Mouse (Mus musculus): ENCODE data around the gene Pde4b. TPM values are rescaled to one million over a fixed set of nuclear protein-coding genes. Genes with fewer than 3 reads are reported as not detected.

Pde4b gene
- polyA plus RNA-seq, 1 experiment from 2014 or later = 6.8 TPM

DNA sequence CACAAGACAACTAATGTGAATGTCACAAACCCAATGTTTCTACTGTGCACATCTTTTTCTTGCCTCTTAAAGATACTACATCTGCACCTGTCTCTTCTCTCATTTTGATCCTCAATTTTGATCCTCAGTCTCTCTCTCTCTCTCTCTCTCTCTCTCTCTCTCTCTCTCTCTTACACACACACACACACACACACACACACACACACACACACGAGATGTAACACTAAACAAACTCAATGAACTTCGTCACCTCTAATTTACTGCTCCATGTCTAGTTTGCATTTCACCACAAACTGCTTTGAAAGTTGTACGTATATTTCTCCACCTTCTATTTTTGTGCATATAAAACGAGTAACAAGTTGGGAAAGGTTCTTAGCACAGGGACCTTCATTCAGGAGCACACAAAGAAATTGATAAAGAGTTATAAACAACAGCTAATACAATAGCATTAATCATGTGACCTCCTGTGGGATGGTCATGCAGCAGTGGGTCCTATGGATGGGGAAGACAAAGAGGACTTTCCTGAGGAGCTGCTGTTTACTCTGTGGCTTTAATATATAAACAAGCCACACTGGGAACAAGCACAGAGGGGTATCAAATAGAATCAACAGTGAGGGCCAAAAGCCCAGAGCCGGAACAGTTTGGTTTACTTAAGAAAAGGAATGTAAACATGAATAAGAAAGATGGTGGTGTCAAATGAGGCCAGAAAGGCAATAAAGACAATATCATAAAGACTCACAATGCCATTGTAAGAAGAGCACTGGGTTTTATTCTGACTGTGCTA, 372.1 kb downstream of the Pde4b start:
- no peaks in the 10 kb centered on the region for H3K9me3 ChIP-seq (ENCODE audit: control insufficient read depth, low read length)
- no peak for DNase-seq (ENCODE audit: low spot score)
- H3K36me3 ChIP-seq (ENCODE audit: control insufficient read depth, insufficient read depth, low read length) = no peaks in the 10 kb centered on the region
- no peak for ATAC-seq (ENCODE audit: insufficient number of reproducible peaks, low FRiP score, low TSS enrichment, low read depth)
- 57% methylated on average over 5 of the region's 5 CpGs for WGBS
- H3K4me2 ChIP-seq (ENCODE audit: low read depth, severe bottlenecking) = no peak overlapping the region
- no peak overlapping the region for H3K9ac ChIP-seq (ENCODE audit: low read length)
- no peaks in the 10 kb centered on the region for H3K4me1 ChIP-seq (ENCODE audit: control insufficient read depth, insufficient read depth, low read length)
- no peak overlapping the region for H3K4me3 ChIP-seq (ENCODE audit: low read depth, low read length)
- H3K27me3 ChIP-seq (ENCODE audit: control insufficient read depth, insufficient read depth, low read length) = no peaks in the 10 kb centered on the region
- no peak overlapping the region for H3K27ac ChIP-seq (replicated peaks; ENCODE audit: low read depth, low read length)

DNA sequence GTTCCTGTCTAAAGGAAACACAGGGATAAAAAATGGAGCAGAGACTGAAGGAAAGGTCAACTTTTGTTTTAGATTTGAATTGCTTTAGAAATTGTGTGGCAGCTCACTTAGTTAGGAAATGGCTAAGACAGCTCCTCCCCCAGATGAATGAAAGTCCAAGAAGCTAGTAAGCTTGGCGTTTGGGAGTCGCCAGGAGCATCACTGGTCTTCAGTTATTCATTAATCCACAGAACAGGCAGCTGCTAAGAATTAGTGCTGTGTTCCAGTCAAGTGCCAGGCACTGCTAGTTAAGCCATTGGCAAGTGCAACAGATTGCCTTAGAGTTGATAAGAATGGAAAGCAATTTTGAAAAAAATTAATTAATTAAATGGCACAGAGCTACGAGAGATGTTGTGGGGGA, 390.8 kb downstream of the Pde4b start:
- ATAC-seq (ENCODE audit: insufficient number of reproducible peaks, low FRiP score, low TSS enrichment, low read depth) = no peak
- no peaks in the 10 kb centered on the region for H3K9me3 ChIP-seq (ENCODE audit: control insufficient read depth, low read length)
- H3K27me3 ChIP-seq (ENCODE audit: control insufficient read depth, insufficient read depth, low read length) = no peaks in the 10 kb centered on the region
- no peak for DNase-seq (ENCODE audit: low spot score)
- H3K4me1 ChIP-seq (ENCODE audit: control insufficient read depth, insufficient read depth, low read length) = no peaks in the 10 kb centered on the region
- no peaks in the 10 kb centered on the region for H3K36me3 ChIP-seq (ENCODE audit: control insufficient read depth, insufficient read depth, low read length)
- WGBS = 53% methylated on average over 3 of the region's 3 CpGs
- H3K4me2 ChIP-seq (ENCODE audit: low read depth, severe bottlenecking) = no peak overlapping the region
- no peak overlapping the region for H3K4me3 ChIP-seq (ENCODE audit: low read depth, low read length)
- no peak overlapping the region for H3K27ac ChIP-seq (replicated peaks; ENCODE audit: low read depth, low read length)
- no peak overlapping the region for H3K9ac ChIP-seq (ENCODE audit: low read length)

GRCm38 (mm10) chr4:102478860-102479259, 391.5 kb downstream of the Pde4b start:
- WGBS = 86% methylated on average over 7 of the region's 7 CpGs
- no peaks in the 10 kb centered on the region for H3K9me3 ChIP-seq (ENCODE audit: control insufficient read depth, low read length)

DNA sequence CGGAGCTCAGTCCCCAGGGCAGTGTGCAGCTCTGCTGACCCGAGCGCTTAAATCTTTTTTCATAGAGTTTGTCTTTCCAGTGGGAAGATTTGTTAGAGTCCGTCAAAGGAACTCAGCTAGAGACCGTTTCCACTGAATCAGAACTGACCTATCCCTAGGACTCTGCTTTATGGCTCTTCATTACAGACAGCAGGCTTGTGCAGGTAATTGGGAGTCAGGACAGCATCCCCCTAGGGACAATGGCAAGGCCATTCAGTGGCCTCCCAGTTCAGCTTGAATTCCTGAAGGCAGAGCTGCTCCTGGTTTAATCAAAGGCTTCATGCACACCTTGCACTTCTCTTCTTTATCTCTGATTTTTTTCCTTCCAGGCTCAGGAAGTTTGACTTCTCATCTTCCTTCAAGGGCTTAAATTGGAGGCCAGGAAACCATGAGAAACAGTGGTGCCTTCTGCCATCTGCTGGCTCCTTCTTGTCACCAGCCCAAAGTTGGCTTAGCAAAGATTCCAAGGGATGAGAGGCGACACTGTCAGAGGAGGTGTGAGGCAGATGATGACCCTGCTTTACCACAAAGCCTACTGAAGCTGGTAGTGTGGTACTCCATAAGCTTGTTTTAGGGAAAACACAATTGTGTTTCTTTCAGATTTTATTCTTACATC, 393.6 kb downstream of the Pde4b start:
- Histone ChIP-seq H3K9ac (ENCODE audit: low read length) (no peak overlapping the region), H3K27ac (replicated peaks; ENCODE audit: low read depth, low read length) (no peak overlapping the region), H3K4me3 (ENCODE audit: low read depth, low read length) (no peak overlapping the region), H3K4me2 (ENCODE audit: low read depth, severe bottlenecking) (no peak overlapping the region), H3K9me3 (ENCODE audit: control insufficient read depth, low read length) (no peaks in the 10 kb centered on the region), H3K4me1 (ENCODE audit: control insufficient read depth, insufficient read depth, low read length) (no peaks in the 10 kb centered on the region), H3K27me3 (ENCODE audit: control insufficient read depth, insufficient read depth, low read length) (no peaks in the 10 kb centered on the region), H3K36me3 (ENCODE audit: control insufficient read depth, insufficient read depth, low read length) (no peaks in the 10 kb centered on the region)
- DNase-seq (ENCODE audit: low spot score) = no peak
- ATAC-seq (ENCODE audit: insufficient number of reproducible peaks, low FRiP score, low TSS enrichment, low read depth) = no peak
- 64% methylated on average over 6 of the region's 6 CpGs for WGBS

More at GRCm38 (mm10) chr4:102478860-102479259, 391.5 kb downstream of the Pde4b start:
- ATAC-seq (ENCODE audit: insufficient number of reproducible peaks, low FRiP score, low TSS enrichment, low read depth) (no peak), DNase-seq (ENCODE audit: low spot score) (no peak)
- no peak overlapping the region for H3K9ac ChIP-seq (ENCODE audit: low read length)
- H3K36me3 ChIP-seq (ENCODE audit: control insufficient read depth, insufficient read depth, low read length) = no peaks in the 10 kb centered on the region
- no peak overlapping the region for H3K27ac ChIP-seq (replicated peaks; ENCODE audit: low read depth, low read length)
- H3K4me2 ChIP-seq (ENCODE audit: low read depth, severe bottlenecking) = no peak overlapping the region
- H3K27me3 ChIP-seq (ENCODE audit: control insufficient read depth, insufficient read depth, low read length) = no peaks in the 10 kb centered on the region
- H3K4me3 ChIP-seq (ENCODE audit: low read depth, low read length) = no peak overlapping the region
- H3K4me1 ChIP-seq (ENCODE audit: control insufficient read depth, insufficient read depth, low read length) = no peaks in the 10 kb centered on the region

DNA sequence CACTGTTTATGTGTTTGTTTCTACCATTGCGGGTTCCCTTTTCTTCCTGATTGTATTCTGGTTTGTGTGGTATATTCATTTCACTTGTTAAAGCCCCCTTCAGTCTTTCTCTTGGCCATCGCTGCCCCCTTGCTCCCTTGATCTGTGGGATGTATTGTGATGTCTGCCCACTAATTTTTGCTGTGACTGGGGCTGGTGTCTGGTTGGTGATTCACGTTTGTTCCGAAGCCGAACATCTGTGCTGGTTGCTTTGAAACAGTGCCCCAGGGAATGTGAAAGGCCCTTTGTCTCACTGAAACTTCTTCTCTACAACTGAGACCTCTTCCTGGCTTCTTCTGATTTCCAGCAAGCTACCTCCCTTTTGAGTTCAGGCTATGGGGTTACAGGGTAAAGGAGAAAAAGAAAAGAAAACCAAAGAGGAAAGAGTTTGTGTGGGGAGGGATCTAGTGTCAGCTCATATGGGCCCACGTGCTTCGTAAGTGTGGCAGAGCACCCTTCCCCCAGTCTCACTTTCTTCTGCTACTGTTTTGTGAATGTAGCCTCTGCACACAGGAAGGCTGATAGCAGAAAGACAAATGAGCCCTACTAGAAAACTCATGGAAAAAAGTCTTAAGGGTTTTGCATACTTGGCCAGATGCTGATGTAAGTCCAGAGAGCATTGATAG, 396.1 kb downstream of the Pde4b start:
- no peaks in the 10 kb centered on the region for H3K4me1 ChIP-seq (ENCODE audit: control insufficient read depth, insufficient read depth, low read length)
- H3K9ac ChIP-seq (ENCODE audit: low read length) = no peak overlapping the region
- DNase-seq (ENCODE audit: low spot score) = no peak
- no peak overlapping the region for H3K4me3 ChIP-seq (ENCODE audit: low read depth, low read length)
- no peak overlapping the region for H3K27ac ChIP-seq (replicated peaks; ENCODE audit: low read depth, low read length)
- no peaks in the 10 kb centered on the region for H3K9me3 ChIP-seq (ENCODE audit: control insufficient read depth, low read length)
- WGBS = 68% methylated on average over 7 of the region's 7 CpGs
- ATAC-seq (ENCODE audit: insufficient number of reproducible peaks, low FRiP score, low TSS enrichment, low read depth) = no peak
- H3K4me2 ChIP-seq (ENCODE audit: low read depth, severe bottlenecking) = no peak overlapping the region
- no peaks in the 10 kb centered on the region for H3K36me3 ChIP-seq (ENCODE audit: control insufficient read depth, insufficient read depth, low read length)
- H3K27me3 ChIP-seq (ENCODE audit: control insufficient read depth, insufficient read depth, low read length) = no peaks in the 10 kb centered on the region; the same call in 1 of the 2 replicates

GRCm38 (mm10) chr4:102484738-102485137, 397.4 kb downstream of the Pde4b start:
- 89% methylated on average over 2 of the region's 2 CpGs for WGBS
- H3K9ac ChIP-seq (ENCODE audit: low read length) = no peak overlapping the region
- no peaks in the 10 kb centered on the region for H3K9me3 ChIP-seq (ENCODE audit: control insufficient read depth, low read length)
- DNase-seq (ENCODE audit: low spot score) (no peak), ATAC-seq (ENCODE audit: insufficient number of reproducible peaks, low FRiP score, low TSS enrichment, low read depth) (no peak)
- H3K4me2 ChIP-seq (ENCODE audit: low read depth, severe bottlenecking) = no peak overlapping the region
- H3K36me3 ChIP-seq (ENCODE audit: control insufficient read depth, insufficient read depth, low read length) = no peaks in the 10 kb centered on the region
- H3K4me1 ChIP-seq (ENCODE audit: control insufficient read depth, insufficient read depth, low read length) = no peaks in the 10 kb centered on the region
- no peak overlapping the region for H3K4me3 ChIP-seq (ENCODE audit: low read depth, low read length)
- peaks cover 3% of the 10 kb centered on the region; the same call in 1 of the 2 replicates for H3K27me3 ChIP-seq (ENCODE audit: control insufficient read depth, insufficient read depth, low read length)
- H3K27ac ChIP-seq (replicated peaks; ENCODE audit: low read depth, low read length) = no peak overlapping the region

DNA sequence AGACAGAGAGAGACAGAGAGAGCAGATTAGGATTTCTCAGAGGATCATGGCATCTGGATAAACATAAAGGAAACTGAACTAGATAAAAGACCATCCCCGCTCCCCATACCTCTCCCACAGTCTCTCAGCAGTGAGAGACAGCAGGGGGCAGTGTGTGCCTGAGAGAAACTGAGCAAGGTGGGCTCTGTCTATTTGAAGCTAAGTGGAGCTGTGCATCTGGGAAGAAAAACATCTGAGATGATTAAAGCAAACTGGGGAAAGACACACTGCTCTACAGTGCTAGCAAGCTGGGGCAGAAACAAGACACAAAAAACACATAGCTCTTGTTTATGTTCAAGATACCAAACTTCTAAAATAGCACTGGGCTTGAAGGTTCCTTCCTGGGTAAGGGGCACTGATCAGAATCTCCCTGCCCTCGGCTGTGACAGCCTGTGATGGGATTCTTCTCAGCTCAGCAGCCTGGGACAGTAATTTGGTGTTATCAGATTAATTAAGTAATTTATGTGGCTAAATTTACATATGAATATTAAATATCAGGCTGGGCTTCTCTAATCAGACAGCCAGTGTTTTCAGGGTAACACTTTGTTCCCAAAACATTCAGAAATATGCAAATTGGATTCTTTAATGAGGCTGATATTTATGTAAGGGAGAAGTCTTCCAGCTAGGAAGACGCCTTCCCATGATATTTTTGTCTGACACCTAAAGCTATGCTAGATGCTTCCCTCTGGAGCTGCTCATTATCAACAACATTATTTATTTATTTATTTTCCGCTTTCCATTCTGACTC, 399.0 kb downstream of the Pde4b start:
- Histone ChIP-seq H3K4me1 (ENCODE audit: control insufficient read depth, insufficient read depth, low read length) (0 out of 2 replicates have a peak, but pooled peaks cover 4% of the 10 kb centered on the region), H3K4me3 (ENCODE audit: low read depth, low read length) (no peak overlapping the region), H3K9me3 (ENCODE audit: control insufficient read depth, low read length) (no peaks in the 10 kb centered on the region), H3K27ac (replicated peaks; ENCODE audit: low read depth, low read length) (no peak overlapping the region), H3K9ac (ENCODE audit: low read length) (no peak overlapping the region), H3K36me3 (ENCODE audit: control insufficient read depth, insufficient read depth, low read length) (no peaks in the 10 kb centered on the region), H3K27me3 (ENCODE audit: control insufficient read depth, insufficient read depth, low read length) (peaks cover 3% of the 10 kb centered on the region; the same call in 1 of the 2 replicates), H3K4me2 (ENCODE audit: low read depth, severe bottlenecking) (no peak overlapping the region)
- peak; percentile 40 for DNase-seq (ENCODE audit: low spot score)
- no peak for ATAC-seq (ENCODE audit: insufficient number of reproducible peaks, low FRiP score, low TSS enrichment, low read depth)
- 63% methylated on average over 4 of the region's 4 CpGs for WGBS

- Histone ChIP-seq H3K9me3 (ENCODE audit: control insufficient read depth, low read length) (no peaks in the 10 kb centered on the region), H3K4me3 (ENCODE audit: low read depth, low read length) (no peak overlapping the region), H3K4me1 (ENCODE audit: control insufficient read depth, insufficient read depth, low read length) (0 out of 2 replicates have a peak, but pooled peaks cover 4% of the 10 kb centered on the region), H3K27ac (replicated peaks; ENCODE audit: low read depth, low read length) (no peak overlapping the region), H3K36me3 (ENCODE audit: control insufficient read depth, insufficient read depth, low read length) (no peaks in the 10 kb centered on the region), H3K9ac (ENCODE audit: low read length) (no peak overlapping the region), H3K27me3 (ENCODE audit: control insufficient read depth, insufficient read depth, low read length) (peaks cover 3% of the 10 kb centered on the region; the same call in 1 of the 2 replicates), H3K4me2 (ENCODE audit: low read depth, severe bottlenecking) (no peak overlapping the region)
- ATAC-seq (ENCODE audit: insufficient number of reproducible peaks, low FRiP score, low TSS enrichment, low read depth) = no peak
- WGBS = 78% methylated on average over 3 of the region's 3 CpGs
- no peak for DNase-seq (ENCODE audit: low spot score)
Observed at GRCm38 (mm10) chr4:102486921-102487240, 399.5 kb downstream of the Pde4b start.
